Mouse (Mus musculus) small intestine, adult 2 months (tissue): ENCODE results near the gene Kctd2. TPM values are rescaled to one million over a fixed set of nuclear protein-coding genes. Genes with fewer than 3 reads are reported as not detected.

ENCODE experiments used
- H3K27ac ChIP-seq: fragments of 200-500 bp; 2 replicates; pipeline ENCODE4 v1.5.1; 2012; ENCODE audit warnings: low read depth, low read length, control low read depth, inconsistent platforms; ENCODE audit not compliant: insufficient read depth
- H3K27me3 ChIP-seq: fragments of 200-500 bp; 2 replicates; pipeline ENCODE4 v1.6.1; 2012; ENCODE audit warnings: mild to moderate bottlenecking, moderate library complexity, low read length, inconsistent platforms; ENCODE audit not compliant: control insufficient read depth, insufficient read depth
- H3K36me3 ChIP-seq: fragments of 200-500 bp; 2 replicates; pipeline ENCODE4 v1.6.1; 2012; ENCODE audit warnings: mild to moderate bottlenecking, low read length, control low read depth, inconsistent platforms; ENCODE audit not compliant: control insufficient read depth, insufficient read depth
- H3K4me1 ChIP-seq: fragments of 200-500 bp; 2 replicates; pipeline ENCODE4 v1.6.1; 2012; ENCODE audit warnings: low read length, inconsistent platforms, mixed read lengths; ENCODE audit not compliant: control insufficient read depth, insufficient read depth, insufficient read length
- H3K4me3 ChIP-seq: fragments of 200-500 bp; 2 replicates; pipeline ENCODE4 v1.5.1; 2012; ENCODE audit warnings: low read depth, mild to moderate bottlenecking, control low read depth, inconsistent platforms, low read length, moderate library complexity
- CTCF ChIP-seq: fragments of 200-500 bp; IDR thresholded peaks from 2 replicates; pipeline ENCODE4 v1.5.1; 2012; ENCODE audit warnings: low read depth, mild to moderate bottlenecking, control low read depth, inconsistent platforms, low read length, moderate library complexity, mixed read lengths; ENCODE audit not compliant: insufficient replicate concordance, insufficient read length; ENCODE audit errors: extremely low read depth
- POLR2A ChIP-seq: fragments of 200-500 bp; IDR thresholded peaks from 2 replicates; pipeline ENCODE4 v1.6.1; 2012; ENCODE audit warnings: low read depth, mild to moderate bottlenecking, control low read depth, inconsistent platforms, low read length, moderate library complexity
- WGBS: fragments of 180-500 bp; shearing (Covaris S2); methylation state at CpG from one replicate; pipeline ENCODE4 v1.1.7; 2018; 5-methylcytosine and 5-hydroxymethylcytosine counted together
- polyA plus RNA-seq: library from polyadenylated mRNA; depleted of rRNA; stranded (reverse); fragments of >200 nt; gene quantifications from 2 replicates; pipeline ENCODE4 v1.2.3, GENCODE M21; 2012

Gene Kctd2
- polyA plus RNA-seq, 1 experiment, result 27.3 TPM

GRCm38 (mm10) chr11:115430561-115430960 is 10.6 kb downstream of the Kctd2 start:
- H3K36me3 ChIP-seq, result peaks cover 46% of the 10 kb centered on the region
- no peak overlapping the region for H3K4me3 ChIP-seq
- 92% methylated on average over 6 of the region's 6 CpGs for WGBS
- peaks cover 21% of the 10 kb centered on the region for H3K4me1 ChIP-seq
- TF ChIP-seq CTCF (no peak), POLR2A (no peak)
- no peak overlapping the region for H3K27ac ChIP-seq
- H3K27me3 ChIP-seq, result no peaks in the 10 kb centered on the region

GRCm38 (mm10) chr11:115432814-115433213 is 12.9 kb downstream of the Kctd2 start:
- 32% methylated on average over 4 of the region's 4 CpGs for WGBS
- Histone ChIP-seq H3K27me3 (no peaks in the 10 kb centered on the region), H3K4me3 (no peak overlapping the region), H3K27ac (peak overlapping the region; percentile 69), H3K36me3 (peaks cover 32% of the 10 kb centered on the region), H3K4me1 (peaks cover 24% of the 10 kb centered on the region)
- no peak for TF ChIP-seq POLR2A
- no peak for TF ChIP-seq CTCF

DNA sequence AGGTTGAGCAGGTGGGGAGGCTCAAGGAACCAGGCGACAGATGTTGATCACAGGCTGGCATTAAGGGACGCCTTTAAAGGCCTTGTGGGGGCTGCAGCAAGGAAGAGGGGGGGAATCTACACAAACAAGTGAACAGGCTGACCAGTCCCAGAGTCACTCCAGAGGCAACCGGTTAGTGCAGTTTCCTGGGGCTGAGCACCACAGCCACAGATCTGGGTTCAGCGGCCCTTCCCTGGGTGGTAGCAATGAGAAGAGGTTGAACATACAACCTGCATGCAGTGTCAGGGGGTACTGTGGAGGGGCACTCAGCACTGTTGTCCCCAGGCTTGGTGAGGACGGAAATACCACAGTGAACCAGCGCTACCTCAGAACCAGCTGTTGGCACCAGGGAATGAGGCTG is 13.4 kb downstream of the Kctd2 start:
- Histone ChIP-seq H3K27me3 (no peaks in the 10 kb centered on the region), H3K4me3 (no peak overlapping the region), H3K27ac (peak overlapping the region; percentile 69; the same call in 1 of the 2 replicates), H3K4me1 (peaks cover 22% of the 10 kb centered on the region), H3K36me3 (peaks cover 32% of the 10 kb centered on the region)
- TF ChIP-seq CTCF (no peak), POLR2A (no peak)
- WGBS, result 74% methylated on average over 6 of the region's 6 CpGs

- Histone ChIP-seq H3K27me3 (no peaks in the 10 kb centered on the region), H3K4me1 (peaks cover 22% of the 10 kb centered on the region), H3K27ac (no peak overlapping the region), H3K36me3 (peaks cover 11% of the 10 kb centered on the region), H3K4me3 (peak overlapping the region; percentile 0; the same call in 1 of the 2 replicates)
- TF ChIP-seq CTCF (no peak), POLR2A (no peak)
- 26% methylated on average over 31 of the region's 31 CpGs for WGBS
Measured at GRCm38 (mm10) chr11:115435596-115436337, 15.8 kb downstream of the Kctd2 start.

DNA sequence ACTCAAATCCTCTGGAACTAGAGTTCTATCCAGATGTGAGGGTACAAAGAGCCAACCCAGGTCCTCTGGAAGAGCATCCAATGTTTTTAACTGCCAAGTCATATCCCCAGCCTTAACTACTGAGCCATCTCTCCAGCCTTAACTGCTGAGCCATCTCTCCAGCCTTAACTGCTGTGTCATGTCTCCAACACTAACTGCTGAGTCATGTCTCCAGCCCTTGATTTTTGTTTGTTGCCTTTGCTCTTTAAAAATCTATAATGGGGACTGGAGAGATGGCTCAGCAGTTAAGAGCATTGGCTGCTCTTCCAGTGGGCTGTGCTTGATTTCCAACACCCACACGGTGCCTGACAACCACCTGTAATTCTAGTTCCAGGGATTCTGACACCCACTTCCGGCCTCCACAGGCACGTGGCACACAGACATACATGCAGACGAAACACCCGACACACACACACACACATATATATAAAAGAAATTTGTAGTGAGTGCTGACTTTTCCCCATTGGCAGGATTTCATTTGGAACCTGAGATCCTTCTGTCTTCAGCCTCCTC is 17.7 kb downstream of the Kctd2 start:
- H3K27me3 ChIP-seq, result no peaks in the 10 kb centered on the region
- no peaks in the 10 kb centered on the region for H3K36me3 ChIP-seq
- H3K27ac ChIP-seq, result no peak overlapping the region
- no peak for TF ChIP-seq CTCF
- TF ChIP-seq POLR2A, result no peak
- no peak overlapping the region for H3K4me3 ChIP-seq
- 73% methylated on average over 5 of the region's 5 CpGs for WGBS
- H3K4me1 ChIP-seq, result peaks cover 16% of the 10 kb centered on the region

GRCm38 (mm10) chr11:115439326-115439725 is 19.4 kb downstream of the Kctd2 start:
- peaks cover 8% of the 10 kb centered on the region for H3K4me1 ChIP-seq

GRCm38 (mm10) chr11:115439906-115440595 is 20.1 kb downstream of the Kctd2 start, which contains the start of gene Trim80:
Trim80 (plus strand) TSS chr11:115440545.
- H3K36me3 ChIP-seq, result no peaks in the 10 kb centered on the region
- TF ChIP-seq CTCF (no peak), POLR2A (no peak)
- peaks cover 7% of the 10 kb centered on the region for H3K4me1 ChIP-seq
- WGBS, result 96% methylated on average over 9 of the region's 9 CpGs
- no peaks in the 10 kb centered on the region for H3K27me3 ChIP-seq
- H3K27ac ChIP-seq, result no peak within 1 kb of the TSS
- no peak within 1 kb of the TSS for H3K4me3 ChIP-seq

More at GRCm38 (mm10) chr11:115439326-115439725, 19.4 kb downstream of the Kctd2 start:
- no peaks in the 10 kb centered on the region for H3K27me3 ChIP-seq
- TF ChIP-seq CTCF, result no peak
- TF ChIP-seq POLR2A, result no peak
- H3K27ac ChIP-seq, result no peak overlapping the region
- no peak overlapping the region for H3K4me3 ChIP-seq
- H3K36me3 ChIP-seq, result no peaks in the 10 kb centered on the region
- WGBS, result 84% methylated on average over 3 of the region's 3 CpGs
